Mouse (Mus musculus) stomach, embryonic 16.5 days (tissue): Measurements from ENCODE around the gene Gpx2. TPM values are rescaled to one million over a fixed set of nuclear protein-coding genes. Genes with fewer than 3 reads are reported as not detected.
A peak's percentile ranks its signal among the peaks of the same experiment; 100 is the strongest.

Source experiments
- ATAC-seq: fragments of 200-750 bp; cut with Nextera tagmentation; 2 replicates; pipeline ENCODE4 v1.8.0; 2017; ENCODE audit warnings: moderate number of reproducible peaks, moderate TSS enrichment; ENCODE audit not compliant: insufficient read depth, low FRiP score
- H3K27ac ChIP-seq: fragments of 300-500 bp; sonication (generic); 2 replicates; pipeline ENCODE4 v1.5.1; 2014; ENCODE audit warnings: low read length
- H3K27me3 ChIP-seq: fragments of 300-500 bp; sonication (generic); 2 replicates; pipeline ENCODE4 v1.6.1; 2014; ENCODE audit warnings: low read length, control low read depth, mixed read lengths; ENCODE audit not compliant: control insufficient read depth, insufficient read depth
- H3K36me3 ChIP-seq: fragments of 300-500 bp; sonication (generic); 2 replicates; pipeline ENCODE4 v1.6.1; 2014; ENCODE audit warnings: low read length; ENCODE audit not compliant: control insufficient read depth, insufficient read depth
- H3K4me1 ChIP-seq: fragments of 300-500 bp; sonication (generic); 2 replicates; pipeline ENCODE4 v1.6.1; 2014; ENCODE audit warnings: low read length, control low read depth, mixed read lengths; ENCODE audit not compliant: control insufficient read depth, insufficient read depth
- H3K4me2 ChIP-seq: fragments of 300-500 bp; sonication (generic); 2 replicates; pipeline ENCODE4 v1.6.1; 2014; ENCODE audit warnings: low read depth, low read length, mixed read lengths
- H3K4me3 ChIP-seq: fragments of 300-500 bp; sonication (generic); replicated peaks from 2 replicates; pipeline ENCODE4 v1.5.1; 2014; ENCODE audit warnings: mild to moderate bottlenecking, low read length
- H3K9ac ChIP-seq: fragments of 300-500 bp; sonication (generic); 2 replicates; pipeline ENCODE4 v1.6.1; 2014; ENCODE audit warnings: low read length
- H3K9me3 ChIP-seq: fragments of 300-500 bp; sonication (generic); replicated peaks from 2 replicates; pipeline ENCODE4 v1.6.1; 2016; ENCODE audit warnings: low read length, control low read depth; ENCODE audit not compliant: control insufficient read depth
- WGBS: fragments of 180-500 bp; shearing (Covaris S2); extraction: QIAGEN DNeasy Blood & Tissue Kit; methylation state at CpG from one replicate; pipeline ENCODE4 v1.1.7; 2014; 5-methylcytosine and 5-hydroxymethylcytosine counted together
- polyA plus RNA-seq: library from polyadenylated mRNA; unstranded; fragments of >200 nt; fragmentation: Nextera tagmentation; extraction: Ambion mirVana; gene quantifications from 2 replicates; pipeline ENCODE4 v1.2.1, GENCODE M21; 2015

The Gpx2 gene
- polyA plus RNA-seq, 1 experiment from 2014 or later: 138 TPM

GRCm38 (mm10) chr12:76776898-76777297 lies 18.5 kb downstream of the Gpx2 start:
- no peaks in the 10 kb centered on the region for H3K36me3 ChIP-seq
- no peak overlapping the region for H3K4me3 ChIP-seq
- no peak for ATAC-seq

GRCm38 (mm10) chr12:76775132-76775531 lies 20.2 kb downstream of the Gpx2 start:
- Histone ChIP-seq H3K9me3 (no peaks in the 10 kb centered on the region), H3K4me1 (no peaks in the 10 kb centered on the region), H3K27me3 (no peaks in the 10 kb centered on the region), H3K36me3 (no peaks in the 10 kb centered on the region), H3K4me2 (no peak overlapping the region), H3K27ac (no peak overlapping the region), H3K9ac (no peak overlapping the region), H3K4me3 (no peak overlapping the region)
- ATAC-seq: no peak
- WGBS: 72% methylated on average over 4 of the region's 4 CpGs

More at GRCm38 (mm10) chr12:76776898-76777297, 18.5 kb downstream of the Gpx2 start:
- no peaks in the 10 kb centered on the region for H3K9me3 ChIP-seq
- no peak overlapping the region for H3K27ac ChIP-seq
- no peak overlapping the region for H3K4me2 ChIP-seq
- H3K4me1 ChIP-seq: no peaks in the 10 kb centered on the region
- H3K9ac ChIP-seq: no peak overlapping the region
- no peaks in the 10 kb centered on the region for H3K27me3 ChIP-seq
- 66% methylated on average over 5 of the region's 5 CpGs for WGBS

- no peaks in the 10 kb centered on the region for H3K36me3 ChIP-seq
- WGBS: 60% methylated on average over 3 of the region's 3 CpGs
These were observed 20.7 kb downstream of the Gpx2 start for GRCm38 (mm10) chr12:76774652-76775051.

GRCm38 (mm10) chr12:76771540-76771939 lies 23.8 kb downstream of the Gpx2 start:
- Histone ChIP-seq H3K4me3 (no peak overlapping the region), H3K27me3 (no peaks in the 10 kb centered on the region), H3K36me3 (no peaks in the 10 kb centered on the region), H3K9me3 (no peaks in the 10 kb centered on the region), H3K4me2 (no peak overlapping the region), H3K4me1 (no peaks in the 10 kb centered on the region), H3K27ac (no peak overlapping the region), H3K9ac (no peak overlapping the region)
- WGBS: 89% methylated on average over 5 of the region's 5 CpGs
- ATAC-seq: no peak

More at GRCm38 (mm10) chr12:76774652-76775051, 20.7 kb downstream of the Gpx2 start:
- no peak overlapping the region for H3K9ac ChIP-seq
- no peaks in the 10 kb centered on the region for H3K4me1 ChIP-seq
- no peak for ATAC-seq
- no peak overlapping the region for H3K4me3 ChIP-seq
- H3K4me2 ChIP-seq: no peak overlapping the region
- no peak overlapping the region for H3K27ac ChIP-seq
- H3K9me3 ChIP-seq: no peaks in the 10 kb centered on the region
- no peaks in the 10 kb centered on the region for H3K27me3 ChIP-seq

- no peak overlapping the region for H3K27ac ChIP-seq
- H3K27me3 ChIP-seq: no peaks in the 10 kb centered on the region
- H3K4me2 ChIP-seq: no peak overlapping the region
- no peak overlapping the region for H3K9ac ChIP-seq
- ATAC-seq: no peak
- H3K4me3 ChIP-seq: no peak overlapping the region
- 88% methylated on average over 5 of the region's 5 CpGs for WGBS
- 0 out of 2 replicates have a peak, but pooled peaks cover 5% of the 10 kb centered on the region for H3K4me1 ChIP-seq
- H3K9me3 ChIP-seq: no peaks in the 10 kb centered on the region
- no peaks in the 10 kb centered on the region for H3K36me3 ChIP-seq
These were observed 24.4 kb downstream of the Gpx2 start for GRCm38 (mm10) chr12:76770841-76771500.

- H3K4me2 ChIP-seq: peak overlapping the region; percentile 63
- no peak for ATAC-seq
These were observed 29.3 kb downstream of the Gpx2 start for GRCm38 (mm10) chr12:76765901-76766630.

GRCm38 (mm10) chr12:76765354-76765851 lies 30.0 kb downstream of the Gpx2 start, which contains the start of the genes Churc1 and Fntb:
Gene Churc1 (plus strand): TSS chr12:76765538.
Gene Fntb (plus strand): TSS chr12:76765589.
- WGBS: under 1% methylated on average over 31 of the region's 31 CpGs
- peak within 1 kb of the TSS; percentile 63 for H3K4me2 ChIP-seq
- no peaks in the 10 kb centered on the region for H3K36me3 ChIP-seq
- peak within 1 kb of the TSS; percentile 64 for H3K4me3 ChIP-seq
- 0 out of 2 replicates have a peak, but pooled peaks cover 6% of the 10 kb centered on the region for H3K4me1 ChIP-seq
- H3K27me3 ChIP-seq: no peaks in the 10 kb centered on the region
- peak within 1 kb of the TSS; percentile 77 for H3K27ac ChIP-seq
- H3K9ac ChIP-seq: peak within 1 kb of the TSS; percentile 88
- peak; percentile 97 for ATAC-seq
- no peaks in the 10 kb centered on the region for H3K9me3 ChIP-seq

More at GRCm38 (mm10) chr12:76765901-76766630, 29.3 kb downstream of the Gpx2 start:
- Histone ChIP-seq H3K9me3 (no peaks in the 10 kb centered on the region), H3K27me3 (no peaks in the 10 kb centered on the region), H3K4me3 (peak overlapping the region; percentile 64), H3K27ac (peak overlapping the region; percentile 77; the same call in 1 of the 2 replicates), H3K4me1 (0 out of 2 replicates have a peak, but pooled peaks cover 6% of the 10 kb centered on the region), H3K9ac (peak overlapping the region; percentile 88), H3K36me3 (no peaks in the 10 kb centered on the region)
- WGBS: 28% methylated on average over 20 of the region's 20 CpGs

- no peak overlapping the region for H3K9ac ChIP-seq
- no peak for ATAC-seq
- H3K27ac ChIP-seq: no peak overlapping the region
- H3K36me3 ChIP-seq: no peaks in the 10 kb centered on the region
- WGBS: 43% methylated on average over 14 of the region's 14 CpGs
- H3K4me3 ChIP-seq: no peak overlapping the region
- no peaks in the 10 kb centered on the region for H3K9me3 ChIP-seq
- H3K27me3 ChIP-seq: no peaks in the 10 kb centered on the region
- no peak overlapping the region for H3K4me2 ChIP-seq
- no peaks in the 10 kb centered on the region for H3K4me1 ChIP-seq
These were observed 42.6 kb downstream of the Gpx2 start for GRCm38 (mm10) chr12:76752652-76753318.
